Mouse (Mus musculus) large intestine, adult 2 months (tissue): ENCODE measurements around the gene Cryab. TPM values are rescaled to one million over a fixed set of nuclear protein-coding genes. Genes with fewer than 3 reads are reported as not detected.

Source experiments
- DNase-seq: peaks from one replicate; pipeline ENCODE4 v3.0.0-alpha.2; 2012; ENCODE audit warnings: low read depth, low spot score
- WGBS: fragments of 180-500 bp; shearing (Covaris S2); methylation state at CpG from one replicate; pipeline ENCODE4 v1.1.7; 2018; 5-methylcytosine and 5-hydroxymethylcytosine counted together
- polyA plus RNA-seq: library from polyadenylated mRNA; depleted of rRNA; stranded (reverse); fragments of >200 nt; gene quantifications from 2 replicates; pipeline ENCODE4 v1.2.3, GENCODE M21; 2012

Gene Cryab
- polyA plus RNA-seq, 1 experiment, result 62.6 TPM

DNA sequence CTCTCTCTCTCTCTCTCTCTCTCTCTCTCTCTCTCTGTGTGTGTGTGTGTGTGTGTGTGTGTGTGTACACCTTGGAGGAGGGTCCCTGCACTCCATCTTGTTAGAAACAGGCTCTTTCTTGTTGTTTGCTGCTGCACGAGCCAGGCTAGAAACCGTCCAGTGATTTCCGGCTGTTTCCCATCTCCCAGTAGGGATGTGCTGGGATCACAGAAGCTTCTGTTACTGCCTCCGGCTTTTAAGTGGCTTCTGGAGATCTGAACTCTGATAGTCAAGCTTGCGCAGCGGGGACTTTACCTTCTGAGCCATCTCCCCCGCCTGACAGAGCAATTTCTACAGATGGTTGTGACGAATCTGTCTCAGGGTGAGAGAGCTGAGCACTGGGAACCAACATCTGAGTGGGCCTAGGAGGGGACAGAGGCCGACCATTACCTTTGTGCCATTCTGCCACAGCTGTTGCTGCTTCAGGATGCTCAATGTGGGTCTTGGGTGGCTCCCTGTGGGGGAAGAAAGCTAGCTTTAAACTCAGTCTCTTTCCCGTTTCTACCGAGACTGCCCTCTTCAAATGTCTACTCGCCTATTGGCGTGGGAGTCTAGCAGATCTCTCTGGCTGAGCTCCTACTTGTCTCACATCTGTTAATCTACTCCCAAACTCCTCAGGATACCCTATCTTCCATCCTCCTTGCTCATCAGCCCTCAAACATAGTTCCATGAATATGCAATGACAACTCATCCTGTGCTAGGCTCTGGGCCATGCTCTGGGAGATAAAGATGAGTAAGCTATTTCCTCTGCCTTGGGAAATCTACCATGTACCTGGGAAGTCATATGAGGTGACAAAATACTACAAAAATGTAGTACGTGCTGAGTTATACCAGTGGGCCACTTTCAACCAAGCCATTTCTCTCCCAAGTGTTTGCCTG is 10.0 kb upstream of the Cryab start:
- 92% methylated on average over 14 of the region's 14 CpGs for WGBS

DNA sequence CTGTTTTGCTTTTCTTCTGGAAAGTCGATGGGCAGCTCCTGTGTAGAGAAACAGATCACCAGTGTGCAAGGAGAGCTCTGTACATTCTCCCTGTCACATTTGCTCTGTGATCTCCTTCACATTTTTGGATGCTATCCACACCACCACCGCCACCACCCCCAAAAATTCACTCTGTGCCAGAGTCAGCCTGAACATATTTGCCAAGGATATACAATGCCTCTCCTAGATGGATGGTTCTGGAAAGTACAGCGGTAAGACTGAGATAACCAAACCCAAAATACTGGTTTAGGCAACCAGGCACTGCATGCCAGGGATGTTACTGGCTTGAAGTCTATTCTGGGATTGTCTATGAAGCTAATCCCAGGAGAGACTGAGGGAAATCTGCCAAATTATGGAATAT is 8.9 kb upstream of the Cryab start:
- WGBS, result 76% methylated on average over 3 of the region's 3 CpGs
- no peak for DNase-seq

More for the DNA sequence above, 10.0 kb upstream of the Cryab start:
- DNase-seq, result no peak

DNA sequence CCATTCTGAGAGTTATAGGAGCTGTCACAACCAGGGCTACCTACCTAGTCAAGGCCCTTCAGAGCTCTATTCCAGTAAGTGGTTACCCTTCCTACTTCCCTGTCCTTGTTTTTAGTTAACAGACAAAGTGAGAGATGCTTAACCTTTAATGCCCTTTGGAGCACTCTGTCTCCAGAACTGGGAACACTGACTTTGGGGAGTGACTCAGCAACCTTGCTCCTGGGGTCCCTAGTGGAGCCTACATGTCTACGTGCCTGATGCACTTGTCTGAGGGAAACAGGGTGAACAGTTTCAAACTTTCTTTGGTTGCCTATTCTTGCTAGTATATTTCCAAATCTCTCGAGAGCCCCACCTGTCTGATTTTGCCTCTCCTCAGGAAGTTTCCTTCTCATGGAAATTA is 8.4 kb upstream of the Cryab start:
- DNase-seq, result no peak
- WGBS, result 75% methylated on average over 2 of the region's 2 CpGs

DNA sequence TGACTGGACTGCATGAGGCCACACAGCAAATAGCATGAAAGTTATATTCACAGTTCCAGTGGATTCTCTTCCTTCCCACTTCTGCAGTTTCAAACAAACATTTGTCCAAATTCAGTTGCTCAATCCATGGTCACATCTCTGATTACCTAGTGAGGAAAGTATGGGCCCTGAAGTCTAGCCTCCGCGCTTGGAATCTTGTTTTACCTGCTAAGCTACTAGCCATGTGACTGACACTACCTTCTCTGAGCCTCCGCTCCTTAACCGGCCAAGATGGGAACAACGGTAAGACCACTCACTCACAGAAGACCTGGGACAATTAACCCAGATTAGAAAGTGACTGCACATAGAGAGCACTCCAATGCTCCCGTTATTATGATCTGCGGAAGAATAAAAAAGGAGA is 5.3 kb upstream of the Cryab start:
- no peak for DNase-seq
- WGBS, result 16% methylated on average over 7 of the region's 7 CpGs

DNA sequence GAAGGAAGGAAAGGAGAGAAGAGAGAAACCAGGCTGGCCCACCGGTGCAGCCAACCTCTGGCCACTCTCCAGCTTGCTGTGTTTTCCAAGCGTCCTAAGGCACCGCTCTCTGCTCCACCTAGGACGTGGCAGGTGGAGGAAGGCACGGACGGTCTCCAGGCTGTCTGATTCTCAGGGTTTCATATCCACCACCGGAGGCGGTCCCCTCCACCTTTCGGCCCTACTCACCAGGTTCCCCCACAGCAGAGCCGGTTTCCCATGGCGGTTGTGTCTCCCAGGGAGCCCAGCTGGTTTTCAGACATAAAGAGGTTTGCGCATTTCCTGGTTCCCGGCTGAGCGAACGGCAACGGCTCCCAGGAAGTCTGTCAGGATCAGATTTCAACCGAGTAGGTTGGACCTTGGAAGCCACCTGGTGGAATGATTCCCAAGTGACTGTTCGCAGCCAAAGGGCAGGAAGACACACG is 4.9 kb upstream of the Cryab start, which contains the start of gene 2310030G06Rik:
TSS of gene 2310030G06Rik (minus strand) at position 323 of the 464 bp plus-strand sequence.
- DNase-seq, result peak; percentile 70
- WGBS, result 9% methylated on average over 19 of the region's 19 CpGs

DNA sequence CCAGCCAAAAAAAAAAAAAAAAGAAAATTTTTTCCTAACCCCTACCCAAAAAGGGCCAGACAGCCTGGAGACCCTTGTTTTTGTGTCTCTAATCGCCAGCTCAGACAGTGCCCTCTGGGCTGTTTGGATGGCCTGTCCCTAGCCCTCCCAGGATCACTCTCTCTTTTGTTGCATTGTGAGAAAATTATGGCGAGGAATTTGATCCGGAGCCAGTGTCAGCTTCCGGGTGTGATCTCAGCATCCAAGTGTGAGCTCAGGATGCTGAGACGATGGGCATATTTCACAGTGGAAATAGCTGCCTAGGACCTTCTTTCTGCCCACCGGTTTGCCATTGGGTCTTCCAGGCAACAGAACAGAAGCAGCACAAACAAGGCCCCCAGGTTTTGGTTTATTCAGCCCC is 419 bp upstream of the Cryab start:
- WGBS, result 62% methylated on average over 6 of the region's 6 CpGs
- DNase-seq, result no peak

DNA sequence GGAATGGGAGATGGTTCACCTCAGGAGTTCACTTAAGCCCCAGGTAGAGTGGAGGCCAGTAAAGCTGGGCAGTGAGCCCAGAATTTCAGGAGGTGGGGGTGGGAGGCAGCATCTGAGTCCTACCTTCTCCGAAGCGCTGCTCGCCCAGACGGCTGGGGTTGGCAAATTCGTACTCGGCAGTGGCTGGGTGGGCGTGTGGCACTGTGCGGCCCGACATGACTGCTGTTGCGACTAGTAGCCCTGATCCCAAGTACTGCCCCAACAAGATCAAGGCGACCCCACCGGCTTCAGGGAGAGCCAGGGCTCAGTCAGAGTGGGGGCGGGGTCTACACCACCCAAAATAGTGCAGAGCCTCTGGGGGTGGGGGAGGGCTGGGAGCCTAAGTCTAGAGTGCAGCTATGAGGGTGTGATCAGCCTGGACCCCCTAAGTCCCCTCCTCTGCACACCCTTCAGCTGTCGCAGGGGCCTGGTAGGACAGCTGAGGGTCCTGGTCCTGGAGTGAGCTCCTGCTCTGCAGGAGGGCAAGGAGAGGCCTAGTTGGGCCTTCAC is 1.0 kb downstream of the Cryab start, which contains the start of gene Hspb2:
TSS of gene Hspb2 (minus strand) at position 301 of the 549 bp plus-strand sequence.
- DNase-seq, result no peak
- 75% methylated on average over 14 of the region's 14 CpGs for WGBS

DNA sequence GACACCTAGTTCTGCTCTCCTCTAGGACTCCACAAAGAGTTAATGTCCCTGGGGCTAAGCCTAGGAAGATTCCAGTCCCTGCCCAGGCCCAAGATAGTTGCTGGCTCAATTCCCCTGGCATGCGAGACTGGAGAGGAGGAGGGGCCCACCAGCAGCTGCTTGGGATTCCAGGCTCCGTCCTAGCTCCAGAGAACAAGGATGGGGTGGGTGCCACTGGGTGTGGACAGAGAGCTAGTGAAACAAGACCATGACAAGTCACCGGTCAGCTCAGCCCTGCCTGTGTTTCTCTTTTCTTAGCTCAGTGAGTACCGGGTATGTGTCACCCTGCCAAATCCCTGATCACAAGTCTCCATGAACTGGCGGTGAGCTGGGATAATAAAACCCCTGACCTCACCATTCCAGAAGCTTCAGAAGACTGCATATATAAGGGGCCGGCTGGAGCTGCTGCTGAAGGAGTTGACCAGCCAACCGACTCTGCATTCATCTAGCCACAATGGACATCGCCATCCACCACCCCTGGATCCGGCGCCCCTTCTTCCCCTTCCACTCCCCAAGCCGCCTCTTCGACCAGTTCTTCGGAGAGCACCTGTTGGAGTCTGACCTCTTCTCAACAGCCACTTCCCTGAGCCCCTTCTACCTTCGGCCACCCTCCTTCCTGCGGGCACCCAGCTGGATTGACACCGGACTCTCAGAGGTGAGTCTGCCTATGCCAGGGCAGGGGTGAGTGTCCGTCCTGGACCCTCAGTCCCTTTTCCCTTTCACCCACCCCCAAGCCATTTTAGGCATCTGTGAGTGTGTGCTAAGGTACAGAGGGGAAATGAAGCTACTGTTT is 1.9 kb downstream of the Cryab start:
- 47% methylated on average over 17 of the region's 17 CpGs for WGBS
- no peak for DNase-seq

DNA sequence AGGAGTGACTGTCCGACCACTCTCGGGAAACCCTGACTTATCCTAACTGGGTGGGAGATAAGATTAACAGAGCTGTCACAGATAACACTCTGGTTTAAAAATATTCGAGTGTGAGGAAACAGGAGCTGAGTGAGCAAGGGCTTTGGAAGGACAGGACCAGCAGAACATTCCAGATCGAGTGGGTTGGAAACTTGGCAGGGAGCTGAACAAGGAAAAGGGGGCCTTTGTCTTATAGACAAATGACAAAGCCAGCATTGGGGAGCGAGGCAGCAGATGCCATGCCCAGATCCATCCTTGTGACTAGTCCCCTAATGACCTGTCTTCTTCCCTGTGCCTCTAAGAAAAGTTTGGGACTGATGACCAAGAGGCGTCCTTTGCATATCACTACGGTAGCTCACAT is 2.8 kb downstream of the Cryab start:
- DNase-seq, result no peak
- WGBS, result 47% methylated on average over 7 of the region's 7 CpGs

DNA sequence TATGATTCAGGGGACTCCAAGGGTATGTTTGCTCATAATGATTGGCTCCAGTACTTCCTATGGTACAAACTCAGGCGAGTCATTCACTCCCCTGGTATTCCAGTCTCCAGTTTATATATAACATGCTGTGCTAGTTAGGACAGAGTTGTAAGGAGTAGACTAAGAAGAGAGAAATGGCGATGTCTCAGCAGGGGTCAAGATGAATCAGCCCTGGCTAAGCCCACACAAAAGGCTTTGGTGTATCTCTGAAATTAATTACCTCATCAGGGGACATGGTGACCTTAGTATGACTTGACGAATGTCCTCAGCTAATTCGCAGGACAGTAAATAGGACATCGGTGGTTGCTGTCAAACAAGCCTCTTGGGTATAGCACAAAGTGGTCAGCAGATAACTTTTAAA is 5.6 kb downstream of the Cryab start:
- WGBS, result 78% methylated on average over 5 of the region's 5 CpGs
- DNase-seq, result no peak

DNA sequence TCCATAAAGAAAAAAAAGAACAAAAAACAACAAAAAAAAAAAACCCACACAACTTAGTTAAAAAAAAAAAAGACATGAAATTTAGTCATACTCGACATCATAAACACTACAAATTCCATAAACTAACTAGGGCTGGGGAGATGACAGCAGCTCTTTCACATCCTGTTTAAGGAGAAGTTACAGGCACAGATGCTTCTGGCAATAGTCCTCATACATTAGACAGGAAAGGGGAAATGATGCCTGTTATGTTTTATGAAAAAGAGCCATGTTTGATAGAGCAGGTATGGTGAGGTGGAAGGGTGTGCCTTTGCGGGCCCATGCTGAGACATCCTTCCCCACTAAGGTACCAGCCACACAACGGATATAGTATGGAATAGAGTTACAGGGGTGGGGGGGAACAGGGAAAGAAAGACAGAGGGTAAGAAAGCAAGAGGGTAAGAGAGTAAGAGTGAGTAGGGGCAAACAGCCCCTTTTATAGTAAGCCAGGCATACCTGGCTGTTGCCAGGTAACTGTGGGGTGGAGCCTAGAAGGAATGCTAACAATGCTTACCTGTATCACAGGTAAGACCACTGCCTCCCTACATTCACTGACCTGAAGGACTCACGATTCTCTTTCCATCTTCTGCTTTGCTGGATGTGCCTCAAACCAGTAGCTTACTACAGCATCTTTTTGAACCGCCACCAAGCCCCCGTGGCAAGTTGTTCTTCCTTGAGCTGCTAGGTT is 10.6 kb downstream of the Cryab start:
- 42% methylated on average over 6 of the region's 6 CpGs for WGBS

DNA sequence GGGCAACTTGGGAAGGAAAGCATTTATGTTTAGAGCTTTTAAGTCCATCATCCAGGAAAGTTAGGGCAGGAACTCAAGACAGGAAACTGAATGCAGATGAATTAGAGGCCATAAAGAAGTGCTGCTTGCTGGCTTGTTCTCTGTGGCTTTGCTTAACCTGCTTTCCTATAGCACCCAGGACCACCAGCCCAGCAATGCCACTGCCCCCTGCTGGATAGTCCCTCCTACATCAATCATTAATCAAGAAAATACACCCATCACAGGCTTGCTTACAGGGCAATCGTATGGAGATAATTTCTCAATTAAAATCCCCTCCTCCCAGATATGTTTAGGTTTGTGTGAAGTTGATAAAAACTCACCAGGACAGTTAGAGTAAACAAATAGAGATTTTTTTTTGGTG is 12.2 kb downstream of the Cryab start:
- DNase-seq, result no peak
- 66% methylated on average over 1 of the region's 1 CpGs for WGBS

More for the DNA sequence above, 10.6 kb downstream of the Cryab start:
- DNase-seq, result no peak

DNA sequence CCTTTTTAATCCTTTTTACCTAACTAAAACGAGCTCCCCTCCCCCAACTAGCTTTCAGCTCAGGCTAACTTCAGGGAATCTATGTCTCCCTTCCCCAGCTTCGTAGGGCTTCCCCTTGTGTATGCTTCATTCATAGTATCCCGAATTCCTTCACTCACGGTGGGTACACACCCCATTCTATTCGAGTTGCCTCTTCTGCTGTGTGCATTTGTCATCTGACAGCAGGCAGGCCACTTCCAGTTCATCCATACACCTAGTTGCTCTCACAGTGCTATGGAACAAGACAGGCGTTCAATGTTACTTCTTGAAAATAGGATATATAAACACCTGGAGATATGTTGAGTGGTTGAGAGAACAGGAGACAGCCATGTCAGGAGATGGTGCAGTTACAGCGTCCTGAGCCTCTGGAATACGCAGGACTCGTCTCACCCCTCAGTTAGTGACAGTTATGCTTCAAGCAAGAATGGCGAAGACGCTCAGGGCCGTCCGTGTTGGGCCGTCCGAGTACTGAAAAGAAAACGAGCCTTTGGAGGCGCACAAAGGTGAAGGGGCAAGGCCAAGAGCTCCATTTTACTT is 16.5 kb downstream of the Cryab start:
- DNase-seq, result no peak
- 2% methylated on average over 17 of the region's 17 CpGs for WGBS

DNA sequence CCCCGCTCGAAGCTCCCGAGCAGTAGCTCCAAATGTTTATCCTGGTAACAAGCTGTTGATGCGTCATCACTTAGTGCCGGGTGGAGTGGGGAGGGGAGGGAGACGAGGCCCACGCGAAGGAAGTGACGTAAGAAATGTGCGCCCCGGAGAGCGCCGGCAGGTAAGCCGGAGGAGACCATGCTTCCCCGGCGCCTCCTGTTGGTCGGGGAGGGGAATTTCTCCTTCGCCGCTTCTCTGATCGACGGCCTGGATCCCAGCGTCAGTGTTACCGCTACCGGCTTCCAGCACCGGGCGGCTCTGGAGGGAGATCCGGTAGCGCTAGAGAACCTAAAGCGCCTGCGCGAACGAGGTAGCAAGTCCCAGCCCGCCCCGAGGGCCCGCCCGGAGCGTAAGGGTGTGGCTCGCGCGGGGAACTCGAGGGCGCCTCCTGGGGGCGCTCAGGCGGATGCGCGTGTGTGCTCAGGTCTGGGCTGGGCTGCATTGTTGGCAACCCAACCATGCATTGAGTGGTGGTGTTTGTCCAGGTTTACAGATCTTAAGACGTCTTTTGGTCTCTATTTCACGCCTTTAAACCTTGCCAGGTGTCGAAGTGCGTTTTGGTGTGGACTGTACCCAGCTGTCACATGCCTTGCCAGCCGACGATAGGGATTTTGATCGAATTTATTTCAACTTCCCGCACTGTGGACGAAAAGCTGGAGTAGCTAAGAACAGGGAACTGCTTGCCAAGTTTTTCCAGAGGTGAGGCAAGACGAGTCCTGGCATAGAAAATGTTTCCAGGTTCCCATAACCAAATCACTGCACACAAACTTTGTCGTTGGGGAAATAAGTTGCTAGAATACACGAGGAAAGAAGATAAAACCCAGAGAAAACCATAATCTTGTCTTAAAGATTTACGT is 17.2 kb downstream of the Cryab start, which contains the start of gene Fdxacb1:
TSS of gene Fdxacb1 (plus strand) at position 130 of the 896 bp plus-strand sequence.
- WGBS, result 1% methylated on average over 59 of the region's 59 CpGs
- DNase-seq, result peak; percentile 99

DNA sequence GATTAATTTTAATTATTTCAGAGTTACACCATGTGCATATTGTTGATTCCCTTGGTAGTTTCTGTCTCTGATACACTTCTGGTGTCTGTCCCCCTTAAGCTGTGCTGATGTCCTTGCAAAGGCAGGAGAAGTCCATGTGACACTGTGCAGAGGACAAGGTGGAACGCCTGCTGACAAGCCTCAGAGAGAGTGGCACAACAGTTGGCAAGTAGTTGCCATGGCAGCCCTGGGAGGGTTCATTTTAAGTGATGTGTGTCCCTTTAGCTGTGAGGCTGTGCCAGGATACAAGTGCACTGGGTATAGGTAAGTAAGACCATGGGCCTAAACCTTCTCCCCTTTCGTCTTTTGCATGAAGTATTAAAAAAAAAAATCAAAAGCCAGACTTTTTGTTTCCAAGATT is 18.9 kb downstream of the Cryab start:
- 91% methylated on average over 2 of the region's 2 CpGs for WGBS
- no peak for DNase-seq

DNA sequence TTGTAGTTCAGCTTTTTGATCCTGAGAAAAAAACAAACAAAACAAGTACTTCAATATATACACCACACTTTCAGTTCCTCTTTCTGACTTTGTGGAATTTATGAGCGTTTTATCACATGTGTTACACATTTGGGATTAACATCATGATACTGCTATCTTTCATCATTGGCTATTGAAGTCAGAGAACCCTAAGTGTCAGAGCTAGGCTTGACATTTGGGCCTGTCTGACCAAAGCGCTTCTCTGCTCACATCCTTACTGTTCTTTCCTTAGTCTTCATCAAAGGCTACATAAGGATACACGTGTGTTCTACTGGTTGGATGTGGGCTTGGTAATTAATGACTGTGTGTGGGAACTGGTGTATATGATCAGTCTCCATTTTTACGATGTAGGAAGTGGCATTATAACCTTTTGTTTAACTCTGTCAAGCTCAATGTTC is 22.9 kb downstream of the Cryab start:
- no peak for DNase-seq
- WGBS, result 34% methylated on average over 4 of the region's 4 CpGs

DNA sequence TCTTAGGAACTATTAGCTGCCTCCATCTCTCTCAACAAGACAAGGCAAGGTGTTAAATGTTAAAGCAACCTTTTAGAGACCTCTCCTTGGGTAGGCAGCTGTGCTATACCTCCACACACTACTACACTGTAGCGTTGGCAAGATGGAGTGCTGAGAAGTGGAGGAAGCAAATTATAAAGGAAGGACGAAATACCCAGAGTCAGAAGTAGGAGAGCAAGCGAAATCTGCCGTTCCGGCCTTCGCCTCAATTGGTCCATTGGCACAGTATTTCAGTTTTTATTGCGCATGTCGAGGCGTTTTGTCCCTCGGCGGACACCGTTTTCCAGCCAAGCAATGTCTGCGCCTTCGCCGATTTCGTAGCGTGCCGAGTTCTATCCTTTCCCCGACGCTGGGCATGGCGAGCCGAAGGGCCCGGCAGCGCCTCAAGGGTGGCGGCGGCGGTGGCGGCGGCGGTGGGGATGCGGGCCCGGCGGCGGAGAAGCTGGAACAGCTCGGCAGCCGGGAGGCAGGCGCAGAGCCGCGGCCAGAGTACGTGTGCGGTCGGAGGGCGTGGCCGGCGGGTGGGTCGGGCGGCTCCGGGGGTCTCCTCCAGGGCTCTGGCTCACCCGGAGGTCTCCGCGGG is 24.0 kb downstream of the Cryab start, which contains the start of the genes Alg9 and 1110032A03Rik:
TSS of gene Alg9 (plus strand) at position 29 of the 622 bp plus-strand sequence.
TSS of gene 1110032A03Rik (minus strand) at position 530 of the 622 bp plus-strand sequence.
- DNase-seq, result peak; percentile 53
- under 1% methylated on average over 47 of the region's 51 CpGs for WGBS
